Mouse (Mus musculus): Measurements from ENCODE around the gene Clrn3. TPM values are rescaled to one million over a fixed set of nuclear protein-coding genes. Genes with fewer than 3 reads are reported as not detected.
"Not testable (repeated sequence)": the region's sequence is repeated elsewhere in the genome, so short reads cannot be mapped to it uniquely, and the experiment has no call there.

Gene Clrn3
- total RNA-seq, 2 experiments from 2014 or later, result not detected

DNA sequence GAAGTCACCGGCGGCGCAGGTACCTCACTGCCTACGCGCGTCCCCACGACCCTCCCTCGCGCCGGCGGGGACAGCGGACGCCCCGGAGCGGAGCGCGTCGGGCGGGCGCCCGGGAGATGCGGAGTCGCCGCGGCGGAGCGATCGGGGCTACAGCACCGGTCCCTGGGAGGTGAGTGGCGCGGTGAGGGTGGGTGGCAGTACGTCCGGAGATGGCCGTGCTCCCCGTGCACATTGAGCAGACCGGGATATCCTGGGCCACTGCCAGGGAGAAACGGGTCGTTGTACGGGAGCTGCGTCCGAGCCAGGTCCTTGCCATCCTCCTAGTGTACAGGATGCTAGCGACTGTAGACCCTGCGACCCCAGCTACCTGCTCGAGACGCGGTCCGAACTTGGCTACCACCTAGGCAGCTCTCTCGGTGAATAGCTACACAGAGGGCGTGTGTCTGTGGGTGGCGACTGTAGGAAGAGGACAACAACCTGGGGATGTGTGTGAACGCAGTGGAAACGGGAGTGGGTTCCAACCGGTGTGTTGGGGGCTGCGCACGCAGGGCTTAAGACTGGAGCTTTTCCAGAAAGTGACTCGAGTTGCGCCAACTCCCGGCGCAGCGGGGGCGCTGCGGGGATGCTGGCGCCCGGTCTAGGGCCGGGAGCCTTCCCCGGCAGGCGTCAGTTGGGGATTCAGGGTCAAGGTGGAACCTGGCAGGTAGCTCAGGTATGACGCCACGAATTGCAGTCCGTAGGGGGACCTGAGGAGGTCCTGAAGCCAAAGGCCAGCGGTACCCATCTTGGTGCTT is 9.7 kb upstream of the Clrn3 start:
- ATAC-seq (replicated peaks; ENCODE audit: low FRiP score, low TSS enrichment, poor library complexity, severe bottlenecking), result 0 out of 2 replicates have a peak, but pooled peaks have one; percentile 4

DNA sequence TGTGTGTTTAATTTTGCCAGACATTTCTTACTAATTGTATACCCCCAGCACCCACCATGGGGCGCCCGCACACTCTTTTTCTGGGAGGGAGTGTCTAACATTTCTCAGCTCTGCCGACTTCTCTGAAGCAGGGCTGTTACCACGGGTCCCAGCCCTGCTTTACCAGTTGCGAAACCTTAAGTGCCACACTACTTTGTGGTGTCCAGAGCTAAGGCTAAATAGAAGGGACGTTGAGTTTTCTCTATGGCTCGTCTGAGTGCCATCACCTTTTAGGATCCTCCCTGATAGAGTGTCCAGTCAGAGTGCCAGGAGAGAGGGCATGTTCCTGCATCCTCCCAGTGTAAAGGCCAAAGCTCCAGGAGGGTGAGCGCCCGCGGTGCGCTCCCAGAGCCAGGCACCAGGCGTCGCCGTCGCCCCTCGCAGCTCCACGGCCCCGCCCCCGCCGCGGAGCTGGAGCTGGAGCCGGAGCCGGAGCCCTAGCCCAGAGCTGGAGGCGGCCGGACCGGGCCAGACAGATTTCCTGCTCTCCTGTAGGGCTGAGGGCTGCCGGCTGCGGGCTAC is 9.0 kb upstream of the Clrn3 start, which contains the start of gene Ptpre:
Ptpre (plus strand) TSS at position 141 of the 561 bp plus-strand sequence.
- ATAC-seq (replicated peaks; ENCODE audit: low FRiP score, low TSS enrichment, poor library complexity, severe bottlenecking), result peak; percentile 83

DNA sequence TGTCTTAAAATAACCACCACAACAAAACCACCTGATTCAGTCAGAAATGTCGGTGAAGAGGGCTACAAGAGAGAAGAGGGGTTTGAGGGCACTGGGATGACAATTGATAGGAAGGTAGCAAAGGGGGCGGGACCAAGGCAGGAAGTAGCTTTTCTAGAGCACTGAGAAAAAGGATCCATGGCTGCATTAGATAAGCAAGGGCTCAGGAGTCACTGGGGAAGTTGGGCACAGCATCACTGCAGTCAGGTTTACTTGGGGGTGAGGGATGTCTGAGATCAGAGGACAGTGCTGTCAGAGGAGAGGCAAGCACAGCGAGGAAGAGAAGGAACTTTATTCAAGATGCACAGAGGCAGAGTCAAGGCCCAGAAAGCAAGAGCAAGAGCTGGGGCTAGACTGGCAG is 7.5 kb upstream of the Clrn3 start:
- ATAC-seq (replicated peaks; ENCODE audit: low FRiP score, low TSS enrichment, poor library complexity, severe bottlenecking), result peak; percentile 37

DNA sequence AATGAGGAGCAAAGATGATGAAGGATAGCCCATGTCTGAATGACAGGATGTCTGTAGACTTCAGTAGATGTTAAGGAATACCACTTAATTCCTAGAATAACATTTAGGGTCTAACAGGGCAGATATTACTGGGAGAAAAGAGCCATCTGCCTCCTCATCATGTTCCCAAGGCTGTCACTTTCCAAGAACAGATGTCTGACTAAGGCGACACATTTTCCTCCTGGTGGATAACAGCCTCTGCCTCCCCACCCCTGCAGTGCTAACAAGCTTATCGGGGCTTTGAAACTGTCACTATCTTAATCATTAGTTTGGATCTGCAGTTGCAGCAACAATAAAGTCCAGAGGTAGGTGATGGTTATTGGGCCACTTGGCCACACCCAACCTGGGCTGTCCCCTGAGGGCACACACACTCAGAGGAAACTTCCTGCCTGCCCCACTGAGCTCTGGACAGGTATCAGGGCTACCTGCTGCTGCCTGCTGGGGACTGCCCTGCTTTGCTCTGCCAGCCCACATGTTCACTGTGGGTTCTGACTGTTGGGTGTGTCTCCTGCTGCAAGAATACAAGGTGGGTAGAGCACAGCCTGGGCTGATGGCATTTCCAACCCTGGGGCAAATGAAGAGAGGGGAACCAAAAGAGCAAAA is 6.2 kb upstream of the Clrn3 start:
- ATAC-seq (replicated peaks; ENCODE audit: low FRiP score, low TSS enrichment, poor library complexity, severe bottlenecking), result 0 out of 2 replicates have a peak, but pooled peaks have one; percentile 8

DNA sequence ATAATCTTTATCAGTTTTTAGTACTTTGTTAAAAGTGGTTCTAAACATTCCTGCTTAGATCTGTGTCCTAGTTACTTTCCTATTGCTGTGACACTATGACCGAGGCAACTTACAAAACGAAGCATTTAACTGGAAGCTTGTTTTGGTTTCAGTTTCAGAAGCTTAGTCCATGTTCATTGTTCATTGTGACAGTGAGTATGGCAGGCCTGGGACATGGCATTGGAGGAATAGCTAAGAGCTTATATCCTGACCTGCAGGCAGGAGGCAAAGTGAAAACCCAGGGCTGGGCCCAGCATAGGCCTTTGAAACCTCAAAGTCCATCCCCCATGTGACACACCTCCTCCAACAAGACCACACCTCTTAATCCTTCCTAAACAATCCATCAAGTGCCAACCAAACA is 614 bp upstream of the Clrn3 start:
- no peak for ATAC-seq (replicated peaks; ENCODE audit: low FRiP score, low TSS enrichment, poor library complexity, severe bottlenecking)

DNA sequence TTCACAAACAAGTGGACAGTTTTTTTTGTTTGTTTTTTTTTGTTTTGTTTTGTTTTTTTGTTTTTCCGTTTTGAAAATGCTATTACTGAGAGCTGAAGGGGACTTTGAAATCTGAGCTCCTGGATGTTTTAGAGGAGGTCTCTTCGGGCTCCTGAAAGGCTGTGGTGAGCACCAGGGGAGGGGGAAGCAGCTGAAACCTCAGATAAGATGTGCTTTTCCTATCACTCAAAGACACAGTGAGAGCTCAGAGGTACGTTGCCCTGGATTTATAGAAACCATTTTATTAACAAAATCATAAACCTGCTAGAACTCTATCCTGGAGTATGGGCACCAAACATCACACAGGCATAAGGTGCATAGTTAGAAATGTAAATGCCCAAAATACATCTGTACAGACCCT is 1.3 kb downstream of the Clrn3 start:
- peak; percentile 72 for ATAC-seq (replicated peaks; ENCODE audit: low FRiP score, low TSS enrichment, poor library complexity, severe bottlenecking)

DNA sequence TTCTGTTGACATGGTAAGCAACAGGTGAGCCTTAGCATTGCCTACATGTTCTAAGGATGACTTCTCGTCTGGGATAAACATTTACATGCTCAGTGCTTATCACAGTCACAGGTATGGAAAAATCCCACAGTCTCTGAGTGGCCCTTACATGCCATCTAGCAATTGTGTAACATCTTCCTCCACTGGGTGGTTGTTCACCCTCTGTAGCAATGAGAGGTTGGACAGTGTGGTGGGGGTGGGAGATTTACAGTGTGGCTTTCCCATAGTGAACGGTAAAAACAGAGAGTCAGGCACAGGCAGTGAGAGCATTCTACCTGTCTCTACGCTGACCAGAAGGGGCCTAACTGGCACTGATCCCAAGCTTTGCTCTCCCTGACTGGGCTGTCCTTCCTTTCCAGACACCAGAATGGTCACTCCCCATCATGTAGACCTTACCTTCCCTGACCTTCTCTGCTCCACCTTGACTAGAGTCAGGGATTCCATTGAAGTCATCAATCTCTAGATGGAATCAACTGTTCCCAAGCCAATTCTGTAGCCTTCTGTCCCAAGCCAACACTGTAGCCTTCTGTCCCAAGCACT is 1.8 kb downstream of the Clrn3 start:
- 0 out of 2 replicates have a peak, but pooled peaks have one; percentile 18 for ATAC-seq (replicated peaks; ENCODE audit: low FRiP score, low TSS enrichment, poor library complexity, severe bottlenecking)

DNA sequence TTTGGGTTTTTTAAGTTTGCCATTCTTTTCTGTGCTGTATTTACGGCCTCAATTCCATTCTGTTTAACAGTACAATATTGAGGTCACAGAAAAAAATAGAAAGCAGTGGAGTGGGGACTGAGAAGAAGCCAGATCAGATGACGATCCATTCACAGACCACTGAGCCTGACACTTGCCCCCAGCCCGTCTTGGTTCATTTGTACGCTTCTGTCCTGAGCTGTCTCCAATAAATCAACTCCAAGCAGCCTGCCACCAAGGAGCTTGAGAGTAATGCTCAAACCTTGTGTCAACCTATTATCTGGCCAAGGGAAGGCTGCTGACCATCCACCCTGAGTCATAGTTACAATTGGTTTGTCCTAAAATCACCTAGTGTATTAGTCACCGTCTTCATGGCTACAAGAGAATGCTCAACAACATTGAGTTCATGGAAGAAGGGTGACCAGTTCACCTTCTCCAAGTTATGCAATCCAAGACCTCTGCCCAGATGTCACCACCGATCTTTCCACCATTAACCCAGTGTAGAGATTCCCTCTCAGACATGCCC is 4.0 kb downstream of the Clrn3 start:
- ATAC-seq (replicated peaks; ENCODE audit: low FRiP score, low TSS enrichment, poor library complexity, severe bottlenecking), result no peak

DNA sequence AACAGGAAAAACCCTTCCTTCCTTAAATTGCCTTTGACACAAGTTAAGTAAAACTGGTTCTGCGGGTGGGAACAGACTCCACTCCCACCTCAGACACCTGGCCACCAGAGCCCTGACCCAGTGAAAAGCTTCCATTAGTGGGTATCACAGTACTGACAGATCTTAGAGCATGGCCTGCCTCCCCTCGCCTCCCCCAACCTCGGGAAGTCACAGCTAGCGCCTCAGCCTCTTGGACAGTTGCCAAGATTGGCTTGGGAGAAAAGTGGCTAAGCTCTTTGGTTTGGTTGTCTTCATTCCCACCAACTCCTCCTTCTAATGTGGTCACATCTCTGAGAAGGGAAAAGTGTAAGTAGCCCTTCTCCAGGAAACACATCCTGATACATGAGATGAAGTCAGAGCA is 4.5 kb downstream of the Clrn3 start:
- ATAC-seq (replicated peaks; ENCODE audit: low FRiP score, low TSS enrichment, poor library complexity, severe bottlenecking), result no peak

DNA sequence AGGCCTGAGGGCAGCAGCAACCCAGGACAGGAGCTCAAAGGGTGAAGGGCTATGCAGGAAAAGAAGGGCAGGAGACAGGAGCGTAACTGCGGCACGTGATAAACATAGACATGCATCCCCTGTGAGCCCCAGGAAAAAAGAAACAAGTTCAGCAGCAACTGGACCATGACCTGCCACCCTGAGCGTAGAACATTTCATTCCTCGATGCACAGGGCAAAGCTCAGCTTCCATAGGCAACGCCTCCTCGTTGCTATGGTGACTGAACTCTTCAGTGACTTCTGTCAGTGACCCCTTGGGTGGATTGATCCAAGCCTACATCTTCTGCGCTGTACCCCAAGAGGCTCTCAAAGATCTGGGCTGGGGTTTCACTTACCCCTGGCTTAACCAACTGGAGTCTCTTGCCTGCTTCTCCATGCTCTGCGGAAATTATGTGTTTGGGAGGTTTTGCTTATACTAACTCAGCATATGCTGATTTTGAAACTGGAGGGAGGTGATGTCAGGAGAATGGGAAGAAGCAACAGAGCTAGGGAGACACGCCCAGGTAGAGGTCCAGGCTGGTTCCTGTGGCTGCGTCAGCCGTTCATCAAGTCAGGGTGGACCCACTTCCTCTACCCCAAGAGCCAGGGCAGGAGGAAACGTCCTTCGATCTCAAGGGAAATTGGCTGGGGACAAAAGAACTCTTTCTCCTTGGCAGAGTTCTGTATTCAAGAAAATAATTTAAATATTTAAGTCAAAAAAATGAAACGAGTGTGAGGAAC is 6.5 kb downstream of the Clrn3 start:
- ATAC-seq (replicated peaks; ENCODE audit: low FRiP score, low TSS enrichment, poor library complexity, severe bottlenecking), result no peak

DNA sequence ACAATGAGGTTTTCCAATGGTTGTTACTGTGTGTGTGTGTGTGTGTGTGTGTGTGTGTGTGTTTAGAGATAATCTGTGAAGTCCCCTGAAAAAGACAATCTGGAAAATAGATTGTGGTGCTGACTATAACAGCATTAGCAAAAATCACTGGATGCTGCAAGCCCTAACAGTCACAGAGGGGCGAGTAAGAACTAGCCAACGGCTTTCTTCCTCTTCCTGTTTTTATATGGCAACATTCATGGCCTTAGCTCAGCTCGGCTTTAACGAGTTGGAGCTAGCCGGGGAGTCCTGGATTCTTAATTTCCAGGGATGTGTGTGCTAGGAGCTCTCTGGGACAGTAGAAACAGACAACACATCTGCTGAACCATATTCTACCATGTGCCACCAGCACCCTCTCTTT is 8.2 kb downstream of the Clrn3 start:
- no peak for ATAC-seq (replicated peaks; ENCODE audit: low FRiP score, low TSS enrichment, poor library complexity, severe bottlenecking)

DNA sequence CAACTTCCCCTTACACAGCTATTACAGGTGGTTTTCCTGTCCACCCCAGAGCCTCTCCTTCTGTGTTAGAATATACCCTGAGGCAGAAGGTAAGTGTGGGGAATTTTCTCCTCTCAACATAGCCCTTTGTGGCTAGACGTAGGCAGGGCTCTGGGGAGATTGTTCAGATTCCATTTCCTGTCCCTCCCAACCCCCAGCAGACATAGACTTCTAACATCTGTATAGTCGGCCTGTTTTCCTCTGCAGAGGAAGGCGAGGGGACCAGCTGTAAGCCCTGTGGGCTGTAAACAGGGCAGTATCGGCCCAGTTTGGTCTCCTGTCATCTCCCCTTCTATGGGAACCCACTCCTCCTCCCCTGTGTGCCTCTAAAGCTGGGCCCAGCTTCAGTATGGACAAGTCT is 11.3 kb downstream of the Clrn3 start:
- no peak for ATAC-seq (replicated peaks; ENCODE audit: low FRiP score, low TSS enrichment, poor library complexity, severe bottlenecking)

DNA sequence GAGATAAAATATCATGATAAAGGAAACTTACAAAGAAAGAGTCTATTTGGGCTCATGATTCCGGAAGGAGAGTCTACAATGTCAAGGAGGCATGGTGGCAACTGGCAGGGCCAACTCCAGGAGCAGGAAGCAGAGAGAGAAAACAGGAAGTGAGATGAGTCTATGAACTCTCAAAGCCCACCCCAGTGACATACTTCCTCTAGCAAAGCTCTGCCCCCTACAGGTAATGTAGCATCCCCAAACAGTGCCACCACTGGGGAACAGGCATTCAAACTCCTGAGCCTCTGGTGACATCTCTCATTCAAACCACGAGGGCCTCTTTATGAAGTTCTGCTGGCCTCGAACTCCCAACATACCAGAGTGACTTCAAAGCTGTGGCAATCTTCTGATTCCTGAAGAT is 16.7 kb downstream of the Clrn3 start:
- ATAC-seq (replicated peaks; ENCODE audit: low FRiP score, low TSS enrichment, poor library complexity, severe bottlenecking), result no peak

DNA sequence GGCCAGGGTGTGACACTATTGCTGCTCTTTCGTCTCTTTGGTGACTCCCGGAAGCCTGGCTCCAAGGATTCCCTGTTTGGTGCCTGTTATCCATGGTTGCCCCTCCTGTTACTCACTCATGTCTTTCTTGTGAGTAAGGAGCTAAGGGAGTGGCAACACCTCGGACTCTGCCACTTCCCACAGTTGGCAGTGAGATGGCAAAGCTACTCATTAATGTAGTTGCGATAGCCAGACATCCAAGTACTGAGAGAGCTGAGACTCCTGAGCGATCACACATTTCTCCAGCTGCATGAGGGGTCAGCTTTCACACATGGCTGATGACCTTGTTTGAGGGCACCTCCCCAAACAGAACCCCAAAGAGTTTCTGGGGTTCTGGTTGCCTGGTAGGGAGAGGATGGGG is 18.0 kb downstream of the Clrn3 start:
- ATAC-seq (replicated peaks; ENCODE audit: low FRiP score, low TSS enrichment, poor library complexity, severe bottlenecking), result no peak

DNA sequence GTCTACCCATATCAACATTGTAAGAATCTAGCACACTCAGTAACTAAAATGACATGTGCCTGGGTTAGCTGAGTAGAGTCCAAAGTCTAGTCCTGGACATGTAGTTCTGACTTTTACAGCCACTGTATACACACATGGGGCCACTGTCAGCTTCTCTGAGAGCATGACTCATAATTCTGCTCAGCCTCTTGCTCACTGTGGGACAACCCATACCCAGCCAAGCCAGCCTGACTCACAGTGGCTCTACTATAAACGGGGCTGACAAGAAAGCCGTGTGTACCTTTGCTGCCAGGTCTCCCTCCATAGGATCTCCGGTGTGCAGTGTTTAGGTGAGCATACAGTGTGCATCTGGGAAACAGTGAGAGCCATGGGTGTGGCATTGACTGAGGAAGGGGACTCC is 19.2 kb downstream of the Clrn3 start:
- no peak for ATAC-seq (replicated peaks; ENCODE audit: low FRiP score, low TSS enrichment, poor library complexity, severe bottlenecking)

DNA sequence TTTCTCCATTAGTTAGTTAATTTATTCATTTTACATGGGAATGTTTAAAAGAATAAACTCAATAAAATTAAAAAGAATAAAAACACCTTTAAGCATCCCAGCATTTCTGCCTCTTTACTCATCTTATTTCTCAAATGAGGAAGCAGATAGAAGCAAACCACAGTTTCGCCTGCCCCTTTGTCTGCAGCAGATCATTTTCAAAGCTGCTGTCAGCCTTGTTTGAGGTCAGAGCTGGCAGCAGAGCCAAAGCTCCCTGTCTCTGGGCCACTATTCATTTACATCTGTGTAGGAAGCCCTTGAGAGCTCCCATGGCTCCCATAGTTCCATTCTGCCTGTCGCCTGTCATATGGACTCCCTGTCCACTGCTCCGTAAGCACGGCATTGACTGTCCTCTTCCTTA is 19.9 kb downstream of the Clrn3 start:
- ATAC-seq (replicated peaks; ENCODE audit: low FRiP score, low TSS enrichment, poor library complexity, severe bottlenecking), result no peak

DNA sequence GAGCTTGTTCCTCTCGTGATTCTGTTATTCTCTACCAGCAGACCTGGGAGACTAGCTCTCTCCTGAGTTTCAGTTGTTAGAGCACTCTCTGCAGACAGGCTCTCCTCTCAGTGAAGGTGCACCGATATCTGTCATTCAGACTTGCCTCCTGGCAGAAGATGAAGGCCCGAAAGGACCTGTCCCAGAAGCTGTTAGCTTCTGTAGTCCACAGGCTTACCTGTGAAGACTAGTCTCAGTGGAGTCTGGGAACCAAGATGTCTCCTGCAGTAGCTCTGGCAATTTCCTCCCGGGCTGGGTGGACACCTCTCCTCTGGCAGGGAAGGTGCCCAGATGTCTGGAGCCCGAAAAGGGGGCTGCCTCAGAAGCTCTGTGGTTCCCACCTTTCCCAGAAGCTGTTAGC is 21.9 kb downstream of the Clrn3 start:
- ATAC-seq (replicated peaks; ENCODE audit: low FRiP score, low TSS enrichment, poor library complexity, severe bottlenecking), result not testable (repeated sequence)

DNA sequence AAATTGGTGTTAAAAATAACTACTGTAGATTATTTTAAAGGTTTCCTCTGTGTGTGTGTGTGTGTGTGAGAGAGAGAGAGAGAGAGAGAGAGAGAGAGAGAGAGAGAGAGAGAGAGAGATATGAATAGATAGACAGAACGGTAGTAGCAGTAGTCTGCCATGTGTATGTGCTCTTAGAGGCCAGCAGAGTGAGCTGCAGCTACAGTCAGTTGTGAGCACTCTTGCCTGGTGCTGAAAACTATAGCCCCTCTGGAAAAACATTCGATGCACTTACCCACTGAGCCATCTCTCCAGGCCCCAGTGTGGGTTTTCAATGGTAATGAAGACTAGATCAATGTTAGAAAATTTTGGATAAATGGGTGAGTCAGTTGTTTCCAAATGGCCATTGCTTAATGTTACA is 29.1 kb downstream of the Clrn3 start:
- ATAC-seq (replicated peaks; ENCODE audit: low FRiP score, low TSS enrichment, poor library complexity, severe bottlenecking), result 0 out of 2 replicates have a peak, but pooled peaks have one; percentile 47

DNA sequence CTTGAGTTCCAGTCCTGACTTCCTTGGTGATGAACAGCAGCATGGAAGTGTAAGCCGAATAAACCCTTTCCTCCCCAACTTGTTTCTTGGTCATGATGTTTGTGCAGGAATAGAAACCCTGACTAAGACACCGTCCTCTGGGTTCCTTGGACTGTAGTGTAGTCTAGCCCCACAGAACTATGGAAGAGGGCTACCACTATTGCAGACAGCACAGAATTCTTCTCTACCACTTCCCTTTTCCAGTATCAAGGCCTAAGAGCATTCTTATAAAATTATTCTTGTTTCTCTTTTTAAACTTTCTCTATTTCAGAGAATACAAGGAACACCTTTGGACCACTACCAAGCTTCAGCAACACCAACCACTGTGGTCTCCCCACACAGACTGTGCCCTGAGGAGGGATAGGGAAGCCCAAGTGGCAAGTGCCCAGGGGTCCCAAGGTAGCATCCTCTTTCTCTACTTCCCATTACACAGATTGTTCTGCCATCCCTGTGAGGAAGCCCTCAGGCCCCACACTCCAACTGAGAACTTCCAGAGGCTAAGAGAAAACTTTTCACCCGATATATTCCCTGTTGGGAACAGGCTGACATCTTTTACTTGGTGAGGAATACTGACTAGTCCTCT is 29.8 kb downstream of the Clrn3 start:
- no peak for ATAC-seq (replicated peaks; ENCODE audit: low FRiP score, low TSS enrichment, poor library complexity, severe bottlenecking)
